Mouse (Mus musculus): ENCODE data around the gene Pcsk2.

GRCm38 (mm10) chr2:143732501-143732900, 186.5 kb downstream of the Pcsk2 start:
- TF ChIP-seq CHD2 (IDR thresholded peaks at IDR 0.05; ENCODE audit: low read depth, low read length), result no peak
- TF ChIP-seq ZC3H11A (IDR thresholded peaks at IDR 0.05; ENCODE audit: borderline replicate concordance, low read depth, low read length), result no peak
- no peak for TF ChIP-seq ZNF384 (IDR thresholded peaks at IDR 0.05; ENCODE audit: low read depth, low read length)

Measured in ES-E14 (cell line).